Mouse (Mus musculus) cerebellum, adult 2 months (tissue): ENCODE data around the gene Apol7e. TPM values are rescaled to one million over a fixed set of nuclear protein-coding genes. Genes with fewer than 3 reads are reported as not detected.

Experiments used
- DNase-seq, 2 experiments: peaks; one replicate each; pipeline ENCODE4 v3.0.0; 2021
- H3K27ac ChIP-seq: fragments of 200-500 bp; 2 replicates; pipeline ENCODE4 v1.5.1; 2012; ENCODE audit warnings: low read length, control low read depth, inconsistent platforms; ENCODE audit not compliant: insufficient read depth
- H3K27me3 ChIP-seq: fragments of 200-500 bp; 2 replicates; pipeline ENCODE4 v1.6.1; 2012; ENCODE audit warnings: inconsistent platforms, mild to moderate bottlenecking, low read length, moderate library complexity; ENCODE audit not compliant: control insufficient read depth, insufficient read depth
- H3K4me1 ChIP-seq: fragments of 200-500 bp; 2 replicates; pipeline ENCODE4 v1.6.1; 2011; ENCODE audit warnings: low read length; ENCODE audit not compliant: control insufficient read depth, insufficient read depth
- H3K4me3 ChIP-seq: fragments of 200-500 bp; replicated peaks from 2 replicates; pipeline ENCODE3; 2011; ENCODE audit warnings: mild to moderate bottlenecking, low read depth, low read length, control low read depth; ENCODE audit not compliant: insufficient read depth
- CTCF ChIP-seq: fragments of 200-500 bp; IDR thresholded peaks from 2 replicates; pipeline ENCODE4 v1.5.1; 2011; ENCODE audit warnings: low read depth, mild to moderate bottlenecking, control low read depth, low read length, moderate library complexity, borderline replicate concordance; ENCODE audit not compliant: insufficient read depth
- POLR2A ChIP-seq: fragments of 200-500 bp; IDR thresholded peaks from 2 replicates; pipeline ENCODE4 v1.6.1; 2011; ENCODE audit warnings: low read length, control low read depth, borderline replicate concordance; ENCODE audit not compliant: insufficient read depth
- WGBS: fragments of 180-500 bp; shearing (Covaris S2); methylation state at CpG from one replicate; pipeline ENCODE4 v1.1.7; 2018; 5-methylcytosine and 5-hydroxymethylcytosine counted together
- polyA plus RNA-seq: library from polyadenylated mRNA; depleted of rRNA; stranded (reverse); fragments of >200 nt; gene quantifications from 2 replicates; pipeline ENCODE4 v1.2.3, GENCODE M21; 2012

Apol7e gene
- polyA plus RNA-seq, 1 experiment: not detected

GRCm38 (mm10) chr15:77752443-77752842 lies 53.8 kb downstream of the Apol7e start:
- no peak for DNase-seq
- TF ChIP-seq CTCF (no peak), POLR2A (no peak)
- Histone ChIP-seq H3K4me3 (no peak overlapping the region), H3K4me1 (peaks cover 15% of the 10 kb centered on the region), H3K27ac (no peak overlapping the region), H3K27me3 (no peaks in the 10 kb centered on the region)
- WGBS: 20% methylated on average over 11 of the region's 11 CpGs

DNA sequence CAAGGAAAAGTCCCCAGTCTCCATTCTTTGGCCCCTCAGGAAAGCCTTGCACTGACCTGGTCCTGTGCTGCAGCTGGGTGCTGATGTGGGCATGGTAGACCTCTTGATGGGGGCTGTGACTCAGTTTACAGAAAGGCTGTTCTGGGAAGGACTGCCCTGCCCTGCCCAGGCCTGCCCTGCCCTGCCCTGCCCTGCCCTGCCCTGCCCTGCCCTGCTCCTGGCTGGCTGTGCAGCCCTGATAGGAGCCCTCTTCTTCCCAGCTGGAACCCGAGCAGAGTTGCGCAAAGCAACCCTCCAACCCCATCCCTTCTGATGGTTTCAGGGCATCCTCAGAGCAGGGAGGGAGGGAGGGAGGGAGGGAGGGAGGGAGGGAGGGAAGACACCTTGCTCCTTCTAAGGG lies 56.5 kb downstream of the Apol7e start:
- no peak overlapping the region for H3K4me3 ChIP-seq
- no peak for DNase-seq
- TF ChIP-seq POLR2A: no peak
- H3K27me3 ChIP-seq: no peaks in the 10 kb centered on the region
- H3K4me1 ChIP-seq: peaks cover 6% of the 10 kb centered on the region
- 91% methylated on average over 2 of the region's 2 CpGs for WGBS
- no peak overlapping the region for H3K27ac ChIP-seq

GRCm38 (mm10) chr15:77756081-77756480 lies 57.4 kb downstream of the Apol7e start:
- DNase-seq: no peak
- no peak for TF ChIP-seq CTCF
- TF ChIP-seq POLR2A: no peak
- Histone ChIP-seq H3K27me3 (no peaks in the 10 kb centered on the region), H3K4me3 (no peak overlapping the region), H3K27ac (no peak overlapping the region), H3K4me1 (peaks cover 6% of the 10 kb centered on the region)
- 61% methylated on average over 2 of the region's 2 CpGs for WGBS

- Histone ChIP-seq H3K27ac (no peak within 1 kb of the TSS), H3K27me3 (no peaks in the 10 kb centered on the region), H3K4me1 (peaks cover 6% of the 10 kb centered on the region), H3K4me3 (peak within 1 kb of the TSS; percentile 20)
- WGBS: 4% methylated on average over 9 of the region's 9 CpGs
- DNase-seq: peak; percentile 52 to 67
- peak; percentile 96 for TF ChIP-seq CTCF
- no peak for TF ChIP-seq POLR2A
These were observed 58.2 kb downstream of the Apol7e start, which contains the start of gene Apol8 for GRCm38 (mm10) chr15:77756848-77757247. Gene Apol8 (minus strand): TSS chr15:77757003.

GRCm38 (mm10) chr15:77757586-77758226 lies 59.0 kb downstream of the Apol7e start:
- no peak for DNase-seq
- H3K27me3 ChIP-seq: no peaks in the 10 kb centered on the region
- 84% methylated on average over 4 of the region's 4 CpGs for WGBS
- no peak overlapping the region for H3K27ac ChIP-seq
- H3K4me3 ChIP-seq: no peak overlapping the region
- peaks cover 1% of the 10 kb centered on the region for H3K4me1 ChIP-seq
- TF ChIP-seq CTCF: no peak
- TF ChIP-seq POLR2A: no peak

DNA sequence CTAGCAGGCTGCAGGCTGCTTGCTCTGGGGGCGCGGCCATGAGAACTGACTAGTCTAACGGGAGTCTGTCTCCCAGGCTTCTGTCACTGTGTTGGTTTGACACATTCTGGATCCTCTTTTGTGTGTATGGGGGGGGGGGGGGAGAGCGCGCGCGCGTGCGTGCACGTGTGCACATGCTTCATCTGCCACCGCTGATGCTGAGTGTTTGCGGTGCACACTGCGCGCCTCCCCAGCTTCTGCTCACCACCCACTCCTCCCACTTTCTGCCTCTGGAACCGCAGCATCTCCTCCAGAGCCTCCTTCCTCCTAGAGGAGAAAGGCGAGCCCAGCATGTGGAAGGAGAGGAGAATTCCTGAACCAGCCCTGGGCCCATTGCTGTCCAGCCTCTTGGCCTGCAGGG lies 61.4 kb downstream of the Apol7e start:
- H3K4me1 ChIP-seq: no peaks in the 10 kb centered on the region
- 90% methylated on average over 16 of the region's 16 CpGs for WGBS
- H3K27me3 ChIP-seq: no peaks in the 10 kb centered on the region
- DNase-seq: no peak
- no peak overlapping the region for H3K27ac ChIP-seq
- H3K4me3 ChIP-seq: no peak overlapping the region
- TF ChIP-seq CTCF (no peak), POLR2A (no peak)

DNA sequence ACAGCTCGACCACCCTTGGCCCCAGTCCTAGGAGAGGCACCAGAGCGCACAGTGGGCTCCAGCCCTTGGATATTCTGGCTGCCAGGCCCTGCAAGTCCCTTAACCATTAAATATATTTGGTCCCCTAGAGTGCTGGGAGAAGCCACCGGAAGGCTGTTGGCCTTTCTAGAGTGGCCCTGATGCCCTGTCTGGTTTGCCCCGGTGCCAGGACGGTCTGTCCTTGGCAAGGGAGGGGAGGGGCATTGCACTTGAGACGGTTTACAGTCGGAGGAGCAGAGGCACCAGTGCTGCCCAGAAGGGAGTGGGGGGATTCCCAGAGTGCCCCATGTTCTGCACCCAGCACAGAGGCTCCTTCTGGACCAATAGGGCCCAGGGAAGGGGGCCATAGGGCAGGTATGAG lies 62.4 kb downstream of the Apol7e start:
- DNase-seq: no peak
- Histone ChIP-seq H3K4me3 (no peak overlapping the region), H3K27me3 (no peaks in the 10 kb centered on the region), H3K4me1 (no peaks in the 10 kb centered on the region), H3K27ac (no peak overlapping the region)
- 74% methylated on average over 7 of the region's 7 CpGs for WGBS
- TF ChIP-seq POLR2A (no peak), CTCF (no peak)

DNA sequence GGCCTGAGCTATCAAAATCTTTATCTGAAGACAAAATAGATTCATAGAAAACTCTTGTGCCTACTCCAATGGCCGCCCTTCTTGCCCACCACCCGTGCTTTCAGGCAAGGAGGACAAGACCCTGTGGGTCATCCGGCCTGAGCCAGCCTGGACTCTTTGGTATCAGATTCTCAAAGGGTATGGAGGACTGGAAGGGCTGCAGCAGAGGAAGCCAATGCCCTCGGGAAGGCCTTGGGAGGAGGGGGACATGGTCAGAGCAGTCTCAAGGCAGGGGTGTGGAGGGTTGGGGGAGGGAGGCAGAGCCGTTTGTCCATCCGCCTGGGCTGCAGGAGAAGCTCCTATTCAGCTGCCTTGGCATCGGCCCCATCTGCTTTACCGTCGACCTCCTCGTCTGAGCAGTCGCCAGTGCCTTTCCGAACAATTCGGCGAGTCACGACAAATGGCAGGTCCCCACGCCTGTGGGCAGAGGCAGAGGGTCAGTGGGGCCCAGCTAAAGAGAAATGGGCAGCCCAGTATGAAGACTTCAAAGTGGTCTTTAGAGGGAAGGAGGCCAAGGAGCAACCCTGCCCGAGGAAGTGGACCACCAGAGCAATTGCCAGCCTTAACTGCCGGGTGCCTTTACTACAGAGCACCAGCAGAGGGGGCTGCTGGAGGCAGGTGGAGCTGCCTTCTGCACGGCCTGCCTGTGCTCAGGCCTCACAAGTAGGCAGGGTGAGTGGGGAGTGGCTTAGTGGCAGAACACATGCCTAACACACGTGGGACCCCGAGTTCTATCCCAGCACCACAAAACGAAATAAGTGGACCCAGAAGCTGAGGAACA lies 63.1 kb downstream of the Apol7e start:
- H3K4me3 ChIP-seq: no peak overlapping the region
- no peaks in the 10 kb centered on the region for H3K27me3 ChIP-seq
- H3K4me1 ChIP-seq: no peaks in the 10 kb centered on the region
- TF ChIP-seq POLR2A: no peak
- TF ChIP-seq CTCF: peak; percentile 74
- no peak overlapping the region for H3K27ac ChIP-seq
- DNase-seq: peak in 1 of 2 experiments; percentile 44
- whole genome bisulfite sequencing: 59% methylated on average over 22 of the region's 22 CpGs

DNA sequence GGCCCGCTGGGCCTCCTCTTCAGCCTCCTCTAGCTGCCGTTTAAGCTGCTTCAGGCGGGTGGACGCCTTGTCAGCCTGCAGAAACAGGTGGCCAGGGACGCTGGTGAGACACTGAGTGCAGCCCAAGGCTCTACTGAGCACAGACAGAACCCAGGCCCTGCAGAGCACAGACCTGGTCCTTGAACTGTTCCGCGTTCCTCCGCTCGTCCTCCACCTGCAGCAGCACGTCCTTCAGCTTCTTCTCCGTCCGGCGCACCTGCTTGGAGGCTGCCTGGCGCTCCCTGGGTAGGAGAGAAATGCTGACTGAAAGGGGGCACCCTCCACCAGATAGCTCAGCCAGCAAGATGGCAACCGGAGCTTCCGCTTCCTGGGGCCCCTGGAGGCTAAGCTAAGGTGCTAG lies 64.4 kb downstream of the Apol7e start:
- 90% methylated on average over 16 of the region's 16 CpGs for WGBS
- Histone ChIP-seq H3K4me3 (no peak overlapping the region), H3K27me3 (no peaks in the 10 kb centered on the region), H3K4me1 (no peaks in the 10 kb centered on the region), H3K27ac (no peak overlapping the region)
- no peak for DNase-seq
- TF ChIP-seq CTCF: no peak
